ENCODE assay signal across 8 mouse cellular contexts in the genomic region with DNA sequence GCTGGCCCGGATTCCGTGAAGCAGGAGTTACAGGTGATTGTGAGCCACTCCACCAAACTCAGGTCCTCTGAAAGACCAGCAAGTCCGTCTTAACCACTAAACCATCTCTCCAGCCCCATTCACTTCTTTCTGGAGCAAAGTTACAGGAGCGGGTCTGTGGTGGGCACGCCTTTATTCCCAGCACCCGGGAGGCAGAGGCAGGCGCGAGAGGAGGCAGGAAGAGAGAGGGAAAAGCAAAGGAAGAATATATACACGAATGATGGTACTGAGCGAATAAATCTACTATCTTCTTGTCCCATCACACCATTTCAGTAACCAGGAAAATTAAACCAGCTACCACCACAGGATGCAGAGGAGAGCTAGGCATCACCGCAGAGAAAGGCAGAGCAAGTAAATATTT. TPM values are rescaled to one million over a fixed set of nuclear protein-coding genes. Genes with fewer than 3 reads are reported as not detected.
A peak's percentile ranks its signal among the peaks of the same experiment; 100 is the strongest.
DNase-seq lines count a peak whose midpoint lies in the region; ATAC-seq and TF ChIP-seq lines count a peak whose summit lies in the region.

No protein-coding gene starts in this region.

- H3K27me3 ChIP-seq in heart, embryonic 14.5 days (ENCODE audit: control insufficient read depth, insufficient read depth, low read length): no peaks in the 10 kb centered on the region
- no peaks in the 10 kb centered on the region for H3K27me3 ChIP-seq in ES-Bruce4 (ENCODE audit: control insufficient read depth, insufficient read depth, low read length, poor library complexity, severe bottlenecking)
- H3K27me3 ChIP-seq in forebrain, embryonic 13.5 days: peaks cover 9% of the 10 kb centered on the region
- no peaks in the 10 kb centered on the region for H3K27me3 ChIP-seq in liver, embryonic 16.5 days (ENCODE audit: control insufficient read depth, insufficient read depth, low read depth, low read length)

- no peak for TF ChIP-seq POLR2A in ES-Bruce4 (IDR thresholded peaks at IDR 0.05; ENCODE audit: insufficient read depth, low read length)

- TF ChIP-seq EP300 in ES-Bruce4 (IDR thresholded peaks at IDR 0.05; ENCODE audit: insufficient read depth, low read depth, low read length): no peak

- TF ChIP-seq CTCF in ES-Bruce4 (IDR thresholded peaks at IDR 0.05; ENCODE audit: low read depth, low read length): no peak

- peak overlapping the region; percentile 73 to 85 for H3K4me3 ChIP-seq in heart, embryonic 14.5 days (ENCODE audit: control insufficient read depth in 1 of 2, insufficient read depth in 1 of 2, low read depth in 1 of 2, low read length in 2 of 2)
- H3K4me3 ChIP-seq in ES-Bruce4 (ENCODE audit: low read depth, low read length): peak overlapping the region; percentile 79
- H3K4me3 ChIP-seq in forebrain, embryonic 13.5 days: peak overlapping the region; percentile 70
- peak overlapping the region; percentile 84 for H3K4me3 ChIP-seq in liver, embryonic 16.5 days (ENCODE audit: low read depth, low read length)

- no peak for DNase-seq in heart, adult 18-20 months
- DNase-seq in adrenal gland, adult (ENCODE audit: inconsistent age in 2 of 2, low spot score in 1 of 2): no peak
- no peak for DNase-seq in adrenal gland, adult 18-20 months (ENCODE audit: low spot score in 2 of 2)

- peaks cover 17 to 19% of the 10 kb centered on the region in 2 experiments for H3K4me1 ChIP-seq in heart, embryonic 14.5 days (ENCODE audit: control insufficient read depth in 2 of 2, insufficient read depth in 2 of 2, low read length in 2 of 2)
- H3K4me1 ChIP-seq in ES-Bruce4 (ENCODE audit: control insufficient read depth, insufficient read depth, low read length): peaks cover 4% of the 10 kb centered on the region
- peaks cover 17% of the 10 kb centered on the region for H3K4me1 ChIP-seq in forebrain, embryonic 13.5 days
- H3K4me1 ChIP-seq in liver, embryonic 16.5 days (ENCODE audit: control insufficient read depth, low read depth, low read length): peaks cover 34% of the 10 kb centered on the region

- ATAC-seq in heart, embryonic 14.5 days (ENCODE audit: insufficient number of reproducible peaks, insufficient read depth, low FRiP score, low read depth): no peak
- no peak; the same call in 1 of the 2 replicates for ATAC-seq in forebrain, embryonic 13.5 days
- peak; percentile 1; the same call in 1 of the 2 replicates for ATAC-seq in liver, embryonic 16.5 days (ENCODE audit: low read depth)
- ATAC-seq in megakaryocyte-erythroid progenitor cell, adult 5-6 weeks (replicated peaks; ENCODE audit: low FRiP score, low TSS enrichment, poor library complexity, severe bottlenecking): no peak

- no peak overlapping the region for H3K27ac ChIP-seq in heart, embryonic 14.5 days (replicated peaks in 1 of 2; ENCODE audit: control insufficient read depth in 1 of 2, insufficient read depth in 1 of 2, low read depth in 2 of 2, low read length in 2 of 2)
- H3K27ac ChIP-seq in ES-Bruce4 (ENCODE audit: insufficient read depth, low read length): no peak overlapping the region
- no peak overlapping the region for H3K27ac ChIP-seq in forebrain, embryonic 13.5 days
- peak overlapping the region; percentile 92 for H3K27ac ChIP-seq in liver, embryonic 16.5 days (ENCODE audit: low read length)

- peak overlapping the region; percentile 89 for H3K9ac ChIP-seq in heart, embryonic 14.5 days (ENCODE audit: low read length)
- peak overlapping the region; percentile 71 for H3K9ac ChIP-seq in ES-Bruce4 (ENCODE audit: low read depth, poor library complexity, severe bottlenecking)
- peak overlapping the region; percentile 82 for H3K9ac ChIP-seq in forebrain, embryonic 13.5 days
- H3K9ac ChIP-seq in liver, embryonic 16.5 days (ENCODE audit: low read depth, low read length): peak overlapping the region; percentile 92

- peak overlapping the region; percentile 93 for H3K4me2 ChIP-seq in heart, embryonic 14.5 days (ENCODE audit: low read length)
- peak overlapping the region; percentile 78 for H3K4me2 ChIP-seq in forebrain, embryonic 13.5 days
- H3K4me2 ChIP-seq in liver, embryonic 16.5 days (ENCODE audit: low read depth, low read length): peak overlapping the region; percentile 72

- H3K9me3 ChIP-seq in heart, embryonic 14.5 days (ENCODE audit: control insufficient read depth, low read length): no peaks in the 10 kb centered on the region
- H3K9me3 ChIP-seq in ES-Bruce4 (replicated peaks; ENCODE audit: control insufficient read depth, insufficient read depth, low read length, poor library complexity, severe bottlenecking): no peaks in the 10 kb centered on the region
- no peaks in the 10 kb centered on the region for H3K9me3 ChIP-seq in forebrain, embryonic 13.5 days (replicated peaks)
- H3K9me3 ChIP-seq in liver, embryonic 16.5 days (replicated peaks; ENCODE audit: control insufficient read depth, low read length): no peaks in the 10 kb centered on the region

- H3K36me3 ChIP-seq in heart, embryonic 14.5 days (ENCODE audit: control insufficient read depth, insufficient read depth, low read length): peaks cover 42% of the 10 kb centered on the region
- peaks cover 33% of the 10 kb centered on the region for H3K36me3 ChIP-seq in ES-Bruce4 (ENCODE audit: control insufficient read depth, insufficient read depth, low read length, poor library complexity, severe bottlenecking)
- H3K36me3 ChIP-seq in forebrain, embryonic 13.5 days (ENCODE audit: poor library complexity, severe bottlenecking): peaks cover 33% of the 10 kb centered on the region
- peaks cover 25% of the 10 kb centered on the region for H3K36me3 ChIP-seq in liver, embryonic 16.5 days (ENCODE audit: control insufficient read depth, insufficient read depth)

- WGBS in heart, embryonic 14.5 days: 7% methylated on average over 11 of the region's 11 CpGs
- 7% methylated on average over 11 of the region's 11 CpGs for WGBS in forebrain, embryonic 13.5 days
- 6% methylated on average over 11 of the region's 11 CpGs for WGBS in liver, embryonic 16.5 days (ENCODE audit: insufficient replicate concordance)

RNA-seq across cellular contexts. Expression of gene Taf8, which starts 0.6 kb away (rescaled TPM):
- 16.2 and 16.8 TPM in 2 replicates for polyA plus RNA-seq in heart, embryonic 14.5 days (2014; fragmentation: Nextera tagmentation; extraction: Ambion mirVana)
- total RNA-seq in heart, adult 18-20 months (2021): 10 to 100 TPM; 10.2 to 10.4 TPM
- polyA plus RNA-seq in ES-Bruce4 (2011; ENCODE audit: insufficient read depth, insufficient read length, low read depth, missing spikeins): 45.5 and 46.6 TPM in 2 replicates
- 26.5 and 31.0 TPM in 2 replicates for polyA plus RNA-seq in forebrain, embryonic 13.5 days (2015; fragmentation: Nextera tagmentation; extraction: Ambion mirVana)
- 14.2 and 14.3 TPM in 2 replicates for polyA plus RNA-seq in liver, embryonic 16.5 days (2015; fragmentation: Nextera tagmentation; extraction: Ambion mirVana)
- 10 to 100 TPM; 16.4 to 19.9 TPM for total RNA-seq in adrenal gland, adult 18-20 months (2021)
- total RNA-seq in megakaryocyte-erythroid progenitor cell, adult 5-6 weeks (2014; fragmentation: Nextera tagmentation): 30.6 and 34.8 TPM in 2 replicates
- 30.5 and 45.8 TPM in 2 replicates for total RNA-seq in megakaryocyte-erythroid progenitor cell, adult 5-6 weeks (2017)

RNA-seq across cellular contexts. Expression of gene Ccnd3, which starts 3.3 kb away (rescaled TPM):
- 466 and 469 TPM in 2 replicates for polyA plus RNA-seq in heart, embryonic 14.5 days (2014; fragmentation: Nextera tagmentation; extraction: Ambion mirVana)
- total RNA-seq in heart, adult 18-20 months (2021): 10 to 100 TPM; 83.3 to 87.1 TPM
- 181 and 185 TPM in 2 replicates for polyA plus RNA-seq in ES-Bruce4 (2011; ENCODE audit: insufficient read depth, insufficient read length, low read depth, missing spikeins)
- polyA plus RNA-seq in forebrain, embryonic 13.5 days (2015; fragmentation: Nextera tagmentation; extraction: Ambion mirVana): 67.6 and 75.8 TPM in 2 replicates
- polyA plus RNA-seq in liver, embryonic 16.5 days (2015; fragmentation: Nextera tagmentation; extraction: Ambion mirVana): 300 and 331 TPM in 2 replicates
- total RNA-seq in adrenal gland, adult 18-20 months (2021): 100 to 1,000 TPM; 328 to 506 TPM
- total RNA-seq in megakaryocyte-erythroid progenitor cell, adult 5-6 weeks (2014; fragmentation: Nextera tagmentation): 157 and 169 TPM in 2 replicates
- total RNA-seq in megakaryocyte-erythroid progenitor cell, adult 5-6 weeks (2017): 31.3 and 51.3 TPM in 2 replicates
